Mouse (Mus musculus) mammary gland, adult 2 months (tissue): Measurements from ENCODE around the gene E2f2. TPM values are rescaled to one million over a fixed set of nuclear protein-coding genes. Genes with fewer than 3 reads are reported as not detected.

Source experiments
- polyA plus RNA-seq: library from polyadenylated mRNA; depleted of rRNA; stranded (reverse); fragments of >200 nt; gene quantifications from 2 replicates; pipeline ENCODE4 v1.2.3, GENCODE M21; 2012; ENCODE audit warnings: low replicate concordance; rRNA removed

E2f2 gene
- polyA plus RNA-seq, result 5.0 and 8.3 TPM in 2 replicates

GRCm38 (mm10) chr4:136172011-136172541, at the start of gene E2f2:
Gene E2f2 (plus strand): TSS chr4:136172394.

GRCm38 (mm10) chr4:136143193-136143976, 28.8 kb upstream of the E2f2 start, which contains the start of gene Id3:
Gene Id3 (plus strand): TSS chr4:136143497.

DNA sequence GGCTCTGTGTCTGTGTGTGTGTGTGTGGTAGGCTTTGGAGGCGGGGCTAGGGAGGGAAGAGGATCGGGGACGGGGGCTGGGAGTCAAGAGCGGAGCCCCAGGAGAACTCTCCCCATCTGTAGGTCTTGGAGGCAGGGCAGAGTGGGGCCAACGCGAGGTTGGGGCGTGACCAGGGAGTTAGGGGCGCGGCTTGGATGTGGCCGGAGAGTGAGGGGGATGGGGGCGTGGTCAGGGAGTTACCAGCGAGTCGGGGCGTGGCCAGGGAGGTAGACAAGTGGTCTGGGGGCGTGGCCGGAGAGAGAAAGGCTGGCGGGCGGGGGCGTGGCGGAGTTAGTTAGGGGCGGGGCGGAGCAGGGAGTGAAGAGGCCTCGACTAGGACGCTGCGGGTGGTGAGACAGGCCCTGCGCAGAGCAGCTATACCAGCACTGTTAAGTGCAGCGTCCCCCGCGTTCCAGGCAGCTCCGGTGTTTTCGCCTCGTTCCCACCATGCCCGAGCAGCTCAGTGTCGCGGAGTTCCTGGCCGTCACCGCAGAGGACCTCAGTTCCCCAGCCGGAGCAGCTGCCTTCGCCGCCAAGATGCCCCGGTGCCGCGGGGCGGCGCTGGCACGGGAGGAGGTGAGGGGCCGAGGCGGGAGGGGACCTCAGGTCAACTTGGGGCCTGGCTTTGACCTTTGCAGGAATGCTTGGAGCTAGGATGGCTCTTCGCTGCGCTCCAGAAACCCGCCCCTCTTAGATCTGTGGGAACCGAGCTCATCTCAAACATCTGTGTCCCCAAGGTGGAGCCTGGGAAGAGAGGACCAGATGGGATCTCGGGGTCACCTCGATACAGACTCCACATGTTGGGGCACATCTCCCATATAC, 34.1 kb downstream of the E2f2 start, which contains the start of gene Asap3:
Gene Asap3 (plus strand): TSS at position 333 of the 861 bp plus-strand sequence.

Other genes starting within 250 kb of the E2f2 start
- 54.9 and 80.4 TPM in 2 replicates for gene Hmgcl, start 225.9 kb upstream of the E2f2 start, polyA plus RNA-seq
- gene Gale, start 208.7 kb upstream of the E2f2 start, polyA plus RNA-seq, result 61.5 and 82.0 TPM in 2 replicates
- 108 and 220 TPM in 2 replicates for gene Lypla2, start 199.8 kb upstream of the E2f2 start, polyA plus RNA-seq
- gene Pithd1, start 185.1 kb upstream of the E2f2 start, polyA plus RNA-seq, result 31.8 and 63.5 TPM in 2 replicates
- gene Eloa, start 150.6 kb upstream of the E2f2 start, polyA plus RNA-seq, result 8.3 and 21.4 TPM in 2 replicates
- gene Rpl11, start 119.0 kb upstream of the E2f2 start, polyA plus RNA-seq, result 201 and 254 TPM in 2 replicates
- 283 and 490 TPM in 2 replicates for gene Id3, start 28.9 kb upstream of the E2f2 start, polyA plus RNA-seq
- 12.7 and 13.6 TPM in 2 replicates for gene Asap3, start 34.0 kb downstream of the E2f2 start, polyA plus RNA-seq
- 1.9 and 17.1 TPM in 2 replicates for gene Tcea3, start 75.3 kb downstream of the E2f2 start, polyA plus RNA-seq
- gene Zfp46, start 112.3 kb downstream of the E2f2 start, polyA plus RNA-seq, result 18.6 and 18.9 TPM in 2 replicates
- gene Hnrnpr, start 138.5 kb downstream of the E2f2 start, polyA plus RNA-seq, result 5.4 and 8.9 TPM in 2 replicates